Mouse (Mus musculus): ENCODE data around the gene Pi4k2a.

The Pi4k2a gene

GRCm38 (mm10) chr19:42158246-42159017 lies 68.2 kb downstream of the Pi4k2a start:
- in situ Hi-C loops (cut with MboI, MseI), result no loop called here

GRCm38 (mm10) chr19:42163764-42164163 lies 73.5 kb downstream of the Pi4k2a start, which contains the start of gene Zfyve27:
Gene Zfyve27 (plus strand): TSS chr19:42163951.
- in situ Hi-C loops (cut with MboI, MseI), result no loop called here

GRCm38 (mm10) chr19:42164188-42164587 lies 73.9 kb downstream of the Pi4k2a start:
- in situ Hi-C loops (cut with MboI, MseI), result no loop called here

- in situ Hi-C loops (cut with MboI, MseI), result no loop called here
These were observed 75.9 kb downstream of the Pi4k2a start for GRCm38 (mm10) chr19:42166130-42166529.

GRCm38 (mm10) chr19:42166766-42167165 lies 76.5 kb downstream of the Pi4k2a start:
- in situ Hi-C loops (cut with MboI, MseI), result no loop called here

- in situ Hi-C loops (cut with MboI, MseI), result no loop called here
These were observed 77.2 kb downstream of the Pi4k2a start for GRCm38 (mm10) chr19:42167489-42167888.

- in situ Hi-C loops (cut with MboI, MseI), result no loop called here
These were observed 79.2 kb downstream of the Pi4k2a start for GRCm38 (mm10) chr19:42169322-42169975.

- in situ Hi-C loops (cut with MboI, MseI), result no loop called here
These were observed 80.0 kb downstream of the Pi4k2a start for GRCm38 (mm10) chr19:42170025-42170969.

Data from T-helper 1 cell (primary cell).